Mouse (Mus musculus) hindlimb bud, embryonic 11.5 days (tissue): ENCODE measurements around the gene Rnf135.
A peak's percentile ranks its signal among the peaks of the same experiment; 100 is the strongest.
"Not testable (repeated sequence)": the region's sequence is repeated elsewhere in the genome, so short reads cannot be mapped to it uniquely, and the experiment has no call there.

Experiments used
- DNase-seq: peaks from one replicate; pipeline ENCODE4 v3.0.0-alpha.2; 2012; ENCODE audit warnings: low read depth, low spot score; ENCODE audit errors: extremely low spot score

Gene Rnf135

GRCm38 (mm10) chr11:80183705-80184255, at the start of gene Rnf135:
Rnf135 (plus strand) TSS chr11:80183851.
- DNase-seq, result no peak

GRCm38 (mm10) chr11:80134744-80135143, 48.9 kb upstream of the Rnf135 start:
- DNase-seq, result no peak

- DNase-seq, result no peak
Measured at GRCm38 (mm10) chr11:80135954-80136683, 47.5 kb upstream of the Rnf135 start.

DNA sequence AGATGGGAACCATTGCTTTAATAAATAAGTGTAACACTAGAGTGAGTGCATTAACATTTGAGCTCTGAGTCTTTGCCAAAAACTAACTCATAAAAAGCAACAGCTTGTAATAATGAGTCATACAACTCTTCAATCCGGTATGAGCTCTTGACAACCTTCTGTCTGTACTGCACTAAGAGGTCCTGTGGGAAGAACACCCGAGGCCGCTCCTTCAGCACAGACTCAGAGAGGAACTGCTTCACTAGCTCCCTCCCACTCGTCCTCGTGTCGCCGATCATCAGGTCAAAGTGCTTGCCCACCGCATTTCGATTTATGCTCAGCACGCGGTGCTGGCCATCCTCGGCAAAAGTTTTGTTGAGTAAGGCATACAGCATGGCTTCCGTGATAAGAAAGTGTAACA, 46.9 kb upstream of the Rnf135 start:
- DNase-seq, result no peak

DNA sequence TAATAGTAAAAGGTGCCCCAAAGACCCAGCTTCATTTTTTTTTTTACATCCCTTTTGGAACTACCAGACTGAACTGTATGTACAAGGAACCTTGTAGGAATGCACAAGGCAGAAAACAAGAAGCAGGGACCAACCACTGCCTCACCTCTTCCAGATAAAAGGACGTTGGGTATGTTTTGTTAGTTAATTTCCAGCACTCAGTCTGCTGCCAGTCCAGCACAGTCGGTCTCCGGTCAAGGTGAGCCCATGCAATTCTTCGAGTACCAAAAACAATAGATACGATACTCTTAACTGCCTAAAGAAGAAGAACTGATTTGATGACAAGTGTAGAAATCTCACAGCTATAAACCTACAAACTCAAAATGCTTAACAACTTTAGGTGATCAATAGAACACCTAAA, 45.9 kb upstream of the Rnf135 start:
- no peak for DNase-seq

DNA sequence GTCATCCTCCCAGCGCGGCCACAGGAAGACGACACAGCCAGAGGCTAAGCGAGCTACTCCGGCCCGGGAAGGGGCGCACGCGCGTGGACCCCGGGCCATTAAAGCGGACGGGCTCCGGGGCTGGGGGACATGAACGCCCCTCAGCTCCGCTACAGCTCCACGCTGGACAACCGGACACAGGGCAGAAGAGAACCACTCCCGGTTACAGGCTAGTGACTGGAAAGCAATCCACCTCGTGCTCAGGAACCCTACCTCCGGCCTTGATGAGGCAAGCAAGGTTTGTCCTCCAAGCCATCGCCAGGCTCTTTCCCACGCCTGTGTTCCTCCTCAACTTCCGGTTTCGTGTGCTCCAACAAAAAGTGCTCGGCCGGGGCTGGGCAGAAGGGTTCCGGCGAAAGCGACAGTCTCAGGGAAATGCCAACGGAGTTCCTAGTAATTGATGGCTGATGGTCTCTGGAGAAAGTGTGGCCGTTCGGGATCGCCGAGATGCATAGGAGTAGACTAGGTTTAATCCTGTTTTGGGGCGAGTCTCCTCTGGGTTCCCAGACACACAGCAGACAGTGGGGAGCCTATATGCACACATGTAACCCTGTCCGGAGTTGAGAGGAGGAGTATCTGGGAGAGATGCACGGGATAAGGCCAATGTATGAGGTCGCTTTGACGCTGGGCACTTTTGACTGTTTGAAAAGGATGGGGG, 41.7 kb upstream of the Rnf135 start, which contains the start of gene Tefm:
Gene Tefm, minus strand, starts transcription at position 351 of the 697 bp plus-strand sequence.
- peak; percentile 77 for DNase-seq

GRCm38 (mm10) chr11:80142872-80143271, 40.8 kb upstream of the Rnf135 start:
- no peak for DNase-seq

- DNase-seq, result no peak
Measured at GRCm38 (mm10) chr11:80145787-80146275, 37.8 kb upstream of the Rnf135 start.

- no peak for DNase-seq
Measured at GRCm38 (mm10) chr11:80147748-80148147, 35.9 kb upstream of the Rnf135 start.

DNA sequence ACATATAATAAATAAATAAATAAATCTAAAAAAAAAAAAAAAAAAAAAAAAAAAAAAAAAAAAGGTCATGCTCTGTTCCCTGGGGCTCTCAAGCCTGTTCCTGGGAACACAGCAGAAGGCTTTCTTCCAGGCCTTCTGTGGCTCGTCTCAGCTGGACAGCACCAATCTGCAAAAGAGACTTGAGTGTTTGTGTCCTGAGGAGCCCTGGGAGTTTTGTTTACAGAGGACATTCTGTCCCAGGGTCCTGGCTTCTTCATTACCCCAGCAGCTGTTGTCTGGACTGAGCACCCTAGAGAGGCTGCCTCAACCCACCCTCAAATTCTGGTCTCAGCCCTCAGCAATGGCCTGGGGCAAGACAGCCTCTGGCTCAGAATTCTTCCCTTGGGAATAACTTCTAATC, 35.3 kb upstream of the Rnf135 start:
- no peak for DNase-seq

- not testable (repeated sequence) for DNase-seq
Measured at GRCm38 (mm10) chr11:80148974-80149373, 34.7 kb upstream of the Rnf135 start.

DNA sequence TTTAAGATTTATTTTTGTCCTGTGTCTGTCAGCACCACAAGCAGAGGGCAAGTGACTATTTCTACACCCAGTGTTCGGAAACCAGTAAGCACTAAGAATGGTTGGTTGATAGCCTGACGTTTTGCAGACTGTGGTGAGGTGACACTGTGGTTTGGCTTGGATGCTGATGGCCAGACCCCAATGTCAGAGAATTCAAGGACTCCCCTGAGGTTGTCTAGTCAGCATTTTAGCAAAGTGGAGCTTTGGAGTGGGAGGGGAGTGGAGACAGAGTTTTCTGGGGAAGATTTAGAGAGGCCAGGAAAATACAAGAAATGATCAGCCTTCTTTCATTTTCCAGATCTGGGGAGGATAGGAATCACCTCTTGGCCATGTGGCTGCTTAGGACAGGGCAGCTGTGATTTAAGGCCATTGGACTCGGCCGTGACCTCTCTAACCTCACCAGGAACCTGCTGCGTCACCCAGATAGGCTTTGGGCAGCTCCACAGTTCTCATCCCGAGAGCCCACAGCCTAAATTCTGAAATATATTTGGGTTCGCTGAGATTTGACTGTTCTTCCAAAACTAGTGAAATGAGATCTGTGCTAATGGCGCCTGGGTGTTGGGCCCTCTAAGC, 34.1 kb upstream of the Rnf135 start:
- no peak for DNase-seq

- DNase-seq, result no peak
Measured at GRCm38 (mm10) chr11:80150566-80150965, 33.1 kb upstream of the Rnf135 start.

- no peak for DNase-seq
Measured at GRCm38 (mm10) chr11:80151541-80151940, 32.1 kb upstream of the Rnf135 start.

DNA sequence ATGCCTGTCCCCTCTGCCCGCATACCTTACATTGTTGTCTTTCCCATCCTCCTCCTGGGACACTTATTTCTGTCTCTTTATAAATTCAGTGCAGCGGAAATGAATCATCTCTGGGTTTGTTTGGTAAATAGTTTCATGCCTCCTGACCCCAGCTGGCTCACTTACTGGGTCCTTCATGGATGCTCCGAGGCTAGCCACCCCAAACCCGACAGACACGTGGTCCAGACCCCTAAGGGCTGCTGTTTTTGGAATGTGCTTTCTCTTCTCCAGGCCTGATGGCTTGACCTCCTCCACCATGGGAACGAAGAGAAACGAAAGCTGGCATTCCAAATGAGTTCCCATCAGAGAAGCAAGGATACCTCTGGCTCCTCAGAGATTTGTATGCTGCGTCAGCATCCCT, 31.3 kb upstream of the Rnf135 start:
- DNase-seq, result no peak

DNA sequence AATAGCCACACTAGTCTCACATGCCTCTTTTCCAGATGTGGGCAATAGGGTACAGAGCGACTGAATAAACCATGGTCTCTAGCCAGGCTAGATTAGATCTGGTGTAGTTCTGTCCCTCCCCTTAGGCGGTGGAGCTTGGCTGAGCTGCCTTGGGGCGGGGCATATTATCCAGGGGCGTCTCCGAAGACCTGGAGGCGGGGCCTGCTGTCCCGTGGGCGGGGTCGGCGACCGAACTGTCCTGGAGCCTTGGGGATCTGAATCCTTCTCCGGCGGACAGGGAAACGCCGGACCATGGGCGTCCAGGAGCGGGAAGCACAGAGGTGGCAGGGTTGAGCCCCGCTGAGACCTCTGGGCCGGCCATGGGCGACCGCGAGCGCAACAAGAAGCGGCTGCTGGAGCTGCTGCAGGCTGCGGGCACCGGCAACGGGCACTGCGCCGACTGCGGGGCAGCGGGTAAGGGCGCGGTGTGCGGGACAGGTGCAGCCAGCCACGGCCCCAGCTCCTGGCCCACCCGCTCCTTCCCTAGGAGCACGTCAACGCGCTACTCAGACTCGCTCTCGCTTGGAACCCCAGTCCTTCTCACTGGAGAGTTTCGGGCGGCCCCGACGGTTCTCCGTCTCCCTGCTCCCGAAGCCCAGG, 29.7 kb upstream of the Rnf135 start, which contains the start of gene Adap2:
Gene Adap2, plus strand, starts transcription at position 249 of the 639 bp plus-strand sequence.
- no peak for DNase-seq

GRCm38 (mm10) chr11:80154501-80154900, 29.1 kb upstream of the Rnf135 start:
- DNase-seq, result no peak

- DNase-seq, result no peak
Measured at GRCm38 (mm10) chr11:80155541-80155940, 28.1 kb upstream of the Rnf135 start.

DNA sequence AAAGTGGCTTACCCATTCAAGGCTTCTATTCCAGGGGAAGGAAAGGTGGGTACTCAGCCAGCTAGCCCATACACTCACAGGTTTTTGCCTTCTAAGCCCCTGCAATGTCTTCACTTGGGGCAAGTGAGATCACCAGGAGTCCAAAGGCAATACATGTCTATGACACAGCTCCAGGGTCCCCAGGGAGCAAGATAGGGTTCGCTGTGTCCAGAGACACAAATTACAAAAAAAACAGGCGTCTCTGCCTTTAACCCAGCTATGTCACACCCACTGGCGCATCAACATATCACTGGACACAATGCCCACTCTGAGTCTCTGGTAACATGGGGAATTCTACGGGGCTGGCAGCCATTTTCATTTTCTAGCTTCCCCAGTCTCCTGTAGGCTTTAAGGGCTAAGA, 27.7 kb upstream of the Rnf135 start:
- no peak for DNase-seq

GRCm38 (mm10) chr11:80156841-80157240, 26.8 kb upstream of the Rnf135 start:
- DNase-seq, result no peak

- DNase-seq, result no peak
Measured at GRCm38 (mm10) chr11:80159018-80159417, 24.6 kb upstream of the Rnf135 start.
